Mouse (Mus musculus): ENCODE measurements at regions not wholly inside any gene's neighbourhood (a gene's known extent, or its start where the extent isn't known, plus 50 kb on each side); places are given as distances from the start of the nearest gene placed in this dataset.

GRCm38 (mm10) chr15:62224798-62225197 lies 1302.0 kb upstream of the A1bg start:
- TF ChIP-seq EP300 (IDR thresholded peaks at IDR 0.05; ENCODE audit: low read depth) (no peak), CTCF (IDR thresholded peaks at IDR 0.05; ENCODE audit: low read depth) (no peak)
- H3K4me1 ChIP-seq (ENCODE audit: insufficient read depth), result peaks cover 43% of the 10 kb centered on the region
- no peak overlapping the region for H3K4me2 ChIP-seq (ENCODE audit: low read depth, low read length)
- no peak for ATAC-seq
- H3K27me3 ChIP-seq (ENCODE audit: insufficient read depth, low read length), result no peaks in the 10 kb centered on the region
- H3K36me3 ChIP-seq (replicated peaks; ENCODE audit: insufficient read depth, low read length), result no peaks in the 10 kb centered on the region
- no peaks in the 10 kb centered on the region for H3K9me3 ChIP-seq (ENCODE audit: low read length)
- H3K9ac ChIP-seq (replicated peaks), result no peak overlapping the region
- 0 out of 2 replicates have a peak overlapping the region, but pooled peaks have one; percentile 12 for H3K27ac ChIP-seq (ENCODE audit: low read depth)
- no peak overlapping the region for H3K4me3 ChIP-seq (ENCODE audit: low read depth, low read length)
- no peak for DNase-seq

GRCm38 (mm10) chr15:62224191-62224590 lies 1301.4 kb upstream of the A1bg start:
- 0 out of 2 replicates have a peak overlapping the region, but pooled peaks have one; percentile 30 for H3K27ac ChIP-seq (ENCODE audit: low read depth)
- no peak overlapping the region for H3K4me2 ChIP-seq (ENCODE audit: low read depth, low read length)
- H3K9me3 ChIP-seq (ENCODE audit: low read length), result no peaks in the 10 kb centered on the region
- H3K4me3 ChIP-seq (ENCODE audit: low read depth, low read length), result no peak overlapping the region
- TF ChIP-seq EP300 (IDR thresholded peaks at IDR 0.05; ENCODE audit: low read depth) (no peak), CTCF (IDR thresholded peaks at IDR 0.05; ENCODE audit: low read depth) (no peak)
- 55% methylated on average over 3 of the region's 3 CpGs for WGBS (ENCODE audit: insufficient replicate concordance)
- ATAC-seq (no peak), DNase-seq (no peak)
- no peak overlapping the region for H3K9ac ChIP-seq (replicated peaks)
- H3K4me1 ChIP-seq (ENCODE audit: insufficient read depth), result peaks cover 43% of the 10 kb centered on the region
- H3K27me3 ChIP-seq (ENCODE audit: insufficient read depth, low read length), result no peaks in the 10 kb centered on the region
- H3K36me3 ChIP-seq (replicated peaks; ENCODE audit: insufficient read depth, low read length), result no peaks in the 10 kb centered on the region

GRCm38 (mm10) chr15:62223156-62223840 lies 1300.5 kb upstream of the A1bg start:
- Histone ChIP-seq H3K27ac (ENCODE audit: low read depth) (peak overlapping the region; percentile 35; the same call in 1 of the 2 replicates), H3K9ac (replicated peaks) (no peak overlapping the region), H3K4me2 (ENCODE audit: low read depth, low read length) (peak overlapping the region; percentile 47), H3K4me3 (ENCODE audit: low read depth, low read length) (no peak overlapping the region), H3K36me3 (replicated peaks; ENCODE audit: insufficient read depth, low read length) (no peaks in the 10 kb centered on the region), H3K4me1 (ENCODE audit: insufficient read depth) (peaks cover 43% of the 10 kb centered on the region), H3K27me3 (ENCODE audit: insufficient read depth, low read length) (no peaks in the 10 kb centered on the region), H3K9me3 (ENCODE audit: low read length) (no peaks in the 10 kb centered on the region)
- ATAC-seq (peak; percentile 16; the same call in 1 of the 2 replicates), DNase-seq (peak; percentile 20)
- TF ChIP-seq CTCF (IDR thresholded peaks at IDR 0.05; ENCODE audit: low read depth) (no peak), EP300 (IDR thresholded peaks at IDR 0.05; ENCODE audit: low read depth) (peak; percentile 94)
- 55% methylated on average over 6 of the region's 6 CpGs for WGBS (ENCODE audit: insufficient replicate concordance)

GRCm38 (mm10) chr15:62222731-62223130 lies 1299.9 kb upstream of the A1bg start:
- Histone ChIP-seq H3K36me3 (replicated peaks; ENCODE audit: insufficient read depth, low read length) (no peaks in the 10 kb centered on the region), H3K9ac (replicated peaks) (no peak overlapping the region), H3K27ac (ENCODE audit: low read depth) (peak overlapping the region; percentile 35; the same call in 1 of the 2 replicates), H3K4me2 (ENCODE audit: low read depth, low read length) (peak overlapping the region; percentile 47), H3K4me1 (ENCODE audit: insufficient read depth) (peaks cover 43% of the 10 kb centered on the region), H3K9me3 (ENCODE audit: low read length) (no peaks in the 10 kb centered on the region), H3K27me3 (ENCODE audit: insufficient read depth, low read length) (no peaks in the 10 kb centered on the region), H3K4me3 (ENCODE audit: low read depth, low read length) (no peak overlapping the region)
- WGBS (ENCODE audit: insufficient replicate concordance), result 56% methylated on average over 5 of the region's 5 CpGs
- TF ChIP-seq EP300 (IDR thresholded peaks at IDR 0.05; ENCODE audit: low read depth), result no peak
- no peak for TF ChIP-seq CTCF (IDR thresholded peaks at IDR 0.05; ENCODE audit: low read depth)
- ATAC-seq, result no peak
- DNase-seq, result no peak

- no peak overlapping the region for H3K27ac ChIP-seq (ENCODE audit: low read depth)
Measured at GRCm38 (mm10) chr15:62222201-62222600, 1299.4 kb upstream of the A1bg start.

GRCm38 (mm10) chr15:62221024-62221819 lies 1298.4 kb upstream of the A1bg start:
- TF ChIP-seq CTCF (IDR thresholded peaks at IDR 0.05; ENCODE audit: low read depth) (no peak), EP300 (IDR thresholded peaks at IDR 0.05; ENCODE audit: low read depth) (peak; percentile 98)
- H3K4me3 ChIP-seq (ENCODE audit: low read depth, low read length), result no peak overlapping the region
- ATAC-seq (peak; percentile 83), DNase-seq (peak; percentile 61)
- no peaks in the 10 kb centered on the region for H3K36me3 ChIP-seq (replicated peaks; ENCODE audit: insufficient read depth, low read length)
- 62% methylated on average over 8 of the region's 8 CpGs for WGBS (ENCODE audit: insufficient replicate concordance)
- no peaks in the 10 kb centered on the region for H3K27me3 ChIP-seq (ENCODE audit: insufficient read depth, low read length)
- peak overlapping the region; percentile 51 for H3K4me2 ChIP-seq (ENCODE audit: low read depth, low read length)
- H3K9me3 ChIP-seq (ENCODE audit: low read length), result no peaks in the 10 kb centered on the region
- H3K27ac ChIP-seq (ENCODE audit: low read depth), result peak overlapping the region; percentile 72
- peaks cover 43% of the 10 kb centered on the region for H3K4me1 ChIP-seq (ENCODE audit: insufficient read depth)
- no peak overlapping the region for H3K9ac ChIP-seq (replicated peaks)

More at GRCm38 (mm10) chr15:62222201-62222600, 1299.4 kb upstream of the A1bg start:
- H3K9me3 ChIP-seq (ENCODE audit: low read length), result no peaks in the 10 kb centered on the region
- no peaks in the 10 kb centered on the region for H3K36me3 ChIP-seq (replicated peaks; ENCODE audit: insufficient read depth, low read length)
- TF ChIP-seq CTCF (IDR thresholded peaks at IDR 0.05; ENCODE audit: low read depth), result no peak
- no peak for TF ChIP-seq EP300 (IDR thresholded peaks at IDR 0.05; ENCODE audit: low read depth)
- WGBS (ENCODE audit: insufficient replicate concordance), result 66% methylated on average over 6 of the region's 6 CpGs
- no peak overlapping the region for H3K4me3 ChIP-seq (ENCODE audit: low read depth, low read length)
- ATAC-seq (no peak), DNase-seq (no peak)
- H3K4me2 ChIP-seq (ENCODE audit: low read depth, low read length), result peak overlapping the region; percentile 47
- H3K27me3 ChIP-seq (ENCODE audit: insufficient read depth, low read length), result no peaks in the 10 kb centered on the region
- H3K4me1 ChIP-seq (ENCODE audit: insufficient read depth), result peaks cover 43% of the 10 kb centered on the region
- no peak overlapping the region for H3K9ac ChIP-seq (replicated peaks)
